Mouse (Mus musculus) cerebellum, adult 2 months (tissue): ENCODE measurements around the gene Slc26a11. TPM values are rescaled to one million over a fixed set of nuclear protein-coding genes. Genes with fewer than 3 reads are reported as not detected.
A peak's percentile ranks its signal among the peaks of the same experiment; 100 is the strongest.

ENCODE experiments used
- DNase-seq, 2 experiments: peaks; one replicate each; pipeline ENCODE4 v3.0.0; 2021
- H3K27ac ChIP-seq: fragments of 200-500 bp; 2 replicates; pipeline ENCODE4 v1.5.1; 2012; ENCODE audit warnings: low read length, control low read depth, inconsistent platforms; ENCODE audit not compliant: insufficient read depth
- H3K27me3 ChIP-seq: fragments of 200-500 bp; 2 replicates; pipeline ENCODE4 v1.6.1; 2012; ENCODE audit warnings: inconsistent platforms, mild to moderate bottlenecking, low read length, moderate library complexity; ENCODE audit not compliant: control insufficient read depth, insufficient read depth
- H3K4me1 ChIP-seq: fragments of 200-500 bp; 2 replicates; pipeline ENCODE4 v1.6.1; 2011; ENCODE audit warnings: low read length; ENCODE audit not compliant: control insufficient read depth, insufficient read depth
- H3K4me3 ChIP-seq: fragments of 200-500 bp; replicated peaks from 2 replicates; pipeline ENCODE3; 2011; ENCODE audit warnings: mild to moderate bottlenecking, low read depth, low read length, control low read depth; ENCODE audit not compliant: insufficient read depth
- CTCF ChIP-seq: fragments of 200-500 bp; IDR thresholded peaks from 2 replicates; pipeline ENCODE4 v1.5.1; 2011; ENCODE audit warnings: low read depth, mild to moderate bottlenecking, control low read depth, low read length, moderate library complexity, borderline replicate concordance; ENCODE audit not compliant: insufficient read depth
- POLR2A ChIP-seq: fragments of 200-500 bp; IDR thresholded peaks from 2 replicates; pipeline ENCODE4 v1.6.1; 2011; ENCODE audit warnings: low read length, control low read depth, borderline replicate concordance; ENCODE audit not compliant: insufficient read depth
- WGBS: fragments of 180-500 bp; shearing (Covaris S2); methylation state at CpG from one replicate; pipeline ENCODE4 v1.1.7; 2018; 5-methylcytosine and 5-hydroxymethylcytosine counted together
- polyA plus RNA-seq: library from polyadenylated mRNA; depleted of rRNA; stranded (reverse); fragments of >200 nt; gene quantifications from 2 replicates; pipeline ENCODE4 v1.2.3, GENCODE M21; 2012

The Slc26a11 gene
- polyA plus RNA-seq, 1 experiment, result 12.9 TPM

- Histone ChIP-seq H3K27me3 (no peaks in the 10 kb centered on the region), H3K27ac (0 out of 2 replicates have a peak overlapping the region, but pooled peaks have one; percentile 11), H3K4me3 (peak overlapping the region; percentile 58), H3K4me1 (peaks cover 3% of the 10 kb centered on the region; the same call in 1 of the 2 replicates)
- peak; percentile 60 to 65 for DNase-seq
- WGBS, result under 1% methylated on average over 35 of the region's 35 CpGs
- TF ChIP-seq CTCF (no peak), POLR2A (no peak)
These were observed 34.5 kb downstream of the Slc26a11 start for GRCm38 (mm10) chr11:119389851-119390270.

DNA sequence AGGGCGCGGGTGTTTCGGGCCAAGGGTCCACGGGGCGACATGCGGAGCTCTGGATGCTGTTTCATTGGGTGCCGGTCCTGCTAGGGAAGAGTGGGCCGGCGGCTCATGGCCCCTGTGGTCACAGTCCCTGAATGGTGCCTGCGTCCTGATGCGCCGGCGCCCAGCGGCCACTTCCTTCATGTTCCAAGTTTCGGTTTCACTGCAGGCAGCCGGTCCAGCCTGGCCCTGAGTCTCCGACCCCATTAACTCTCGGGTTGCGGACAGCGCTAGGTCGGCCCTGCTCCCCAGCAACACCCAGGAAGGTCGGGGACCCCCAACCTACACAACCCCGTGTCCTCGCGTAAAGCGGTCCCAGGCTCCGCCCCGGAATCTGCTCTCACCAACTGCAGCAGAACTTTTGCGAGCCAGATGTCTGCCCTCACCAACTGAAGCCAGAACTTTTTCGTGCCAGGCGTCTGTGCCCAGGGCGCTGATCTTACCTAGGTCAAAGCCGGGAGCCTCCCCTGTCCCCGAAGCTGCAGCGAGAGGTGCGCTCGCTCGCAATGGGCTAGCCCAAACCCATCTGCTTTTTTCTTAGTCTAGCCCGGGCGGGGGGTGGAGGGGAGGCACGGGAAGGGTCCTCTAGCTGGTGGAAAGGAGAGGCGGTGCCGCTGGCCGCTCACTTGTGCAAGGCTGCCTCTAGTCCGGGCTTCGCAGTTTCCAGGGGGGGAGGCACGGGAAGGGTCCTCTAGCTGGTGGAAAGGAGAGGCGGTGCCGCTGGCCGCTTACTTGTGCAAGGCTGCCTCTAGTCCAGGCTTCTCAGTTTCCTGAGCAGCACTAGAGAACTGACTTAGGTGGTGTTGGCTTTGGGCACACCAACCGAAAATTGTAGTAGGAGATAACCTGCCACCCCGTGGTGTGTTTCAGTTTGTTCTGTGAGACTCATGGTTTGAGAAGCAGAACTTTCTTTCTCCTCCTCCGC lies 35.2 kb downstream of the Slc26a11 start:
- H3K27me3 ChIP-seq, result no peaks in the 10 kb centered on the region
- DNase-seq, result peak; percentile 17 to 54
- WGBS, result 8% methylated on average over 53 of the region's 53 CpGs
- peaks cover 3% of the 10 kb centered on the region; the same call in 1 of the 2 replicates for H3K4me1 ChIP-seq
- TF ChIP-seq CTCF (no peak), POLR2A (no peak)
- 0 out of 2 replicates have a peak overlapping the region, but pooled peaks have one; percentile 11 for H3K27ac ChIP-seq
- peak overlapping the region; percentile 58 for H3K4me3 ChIP-seq

DNA sequence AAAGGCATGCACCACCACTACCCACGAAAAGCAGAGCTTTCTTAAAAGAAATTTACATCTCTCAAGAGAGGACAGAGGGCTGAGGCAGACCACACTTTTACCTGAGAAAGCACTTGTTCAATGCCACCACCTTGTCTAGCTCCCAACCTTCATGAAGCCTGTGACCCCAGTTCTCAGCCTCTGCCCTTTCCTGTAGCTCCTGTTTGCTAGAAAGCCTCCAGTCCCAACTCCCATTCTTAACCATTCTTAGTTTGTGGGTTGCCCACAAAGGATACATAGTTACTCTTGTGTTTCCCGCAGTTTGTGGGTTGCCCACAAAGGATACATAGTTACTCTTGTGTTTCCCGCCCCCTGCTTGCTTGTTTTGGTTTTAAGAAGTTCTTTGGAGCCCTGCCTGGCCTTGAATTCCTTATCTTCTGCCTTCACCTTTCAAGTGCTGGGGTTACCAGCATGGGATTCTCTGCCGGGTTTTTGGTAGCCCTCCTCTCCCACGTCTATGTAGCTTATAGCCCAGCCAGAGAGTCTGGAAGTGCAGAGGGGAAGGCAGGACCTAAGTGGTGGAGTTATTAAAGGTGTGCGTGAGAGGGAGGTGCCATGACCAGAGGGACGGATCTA lies 36.1 kb downstream of the Slc26a11 start:
- 80% methylated on average over 7 of the region's 7 CpGs for whole genome bisulfite sequencing
- DNase-seq, result no peak
- peaks cover 3% of the 10 kb centered on the region; the same call in 1 of the 2 replicates for H3K4me1 ChIP-seq
- H3K4me3 ChIP-seq, result no peak overlapping the region
- no peaks in the 10 kb centered on the region for H3K27me3 ChIP-seq
- no peak for TF ChIP-seq CTCF
- no peak for TF ChIP-seq POLR2A
- H3K27ac ChIP-seq, result no peak overlapping the region

- 46% methylated on average over 12 of the region's 12 CpGs for WGBS
- H3K27ac ChIP-seq, result no peak overlapping the region
- no peak for DNase-seq
- no peak overlapping the region for H3K4me3 ChIP-seq
- TF ChIP-seq CTCF, result no peak
- TF ChIP-seq POLR2A, result no peak
- no peaks in the 10 kb centered on the region for H3K27me3 ChIP-seq
- H3K4me1 ChIP-seq, result peaks cover 3% of the 10 kb centered on the region; the same call in 1 of the 2 replicates
These were observed 36.8 kb downstream of the Slc26a11 start for GRCm38 (mm10) chr11:119392001-119392614.

GRCm38 (mm10) chr11:119392800-119393482 lies 37.6 kb downstream of the Slc26a11 start, which contains the start of gene Rnf213:
Gene Rnf213 (plus strand): TSS chr11:119393100.
- peak in 1 of 2 experiments; percentile 30 for DNase-seq

DNA sequence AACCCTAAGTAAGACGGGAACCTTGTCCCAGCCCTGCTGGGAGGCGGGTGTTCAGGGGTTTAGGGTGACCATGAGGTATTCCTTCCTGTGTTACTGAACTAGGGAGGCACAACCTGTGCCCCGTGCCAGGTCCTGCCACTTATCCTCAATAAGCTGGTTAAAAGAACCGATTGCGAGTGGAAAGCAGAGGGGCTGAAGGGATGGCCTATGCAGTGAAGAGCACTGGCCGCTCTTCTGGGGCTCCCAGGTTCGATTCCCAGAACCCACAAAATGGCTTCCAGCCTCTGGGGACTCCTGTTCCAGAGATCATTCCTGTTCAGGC lies 38.1 kb downstream of the Slc26a11 start:
- 53% methylated on average over 7 of the region's 7 CpGs for WGBS
- peak overlapping the region; percentile 62 for H3K4me3 ChIP-seq
- TF ChIP-seq POLR2A, result no peak
- TF ChIP-seq CTCF, result no peak
- no peak overlapping the region for H3K27ac ChIP-seq
- DNase-seq, result no peak
- H3K27me3 ChIP-seq, result no peaks in the 10 kb centered on the region
- peaks cover 3% of the 10 kb centered on the region; the same call in 1 of the 2 replicates for H3K4me1 ChIP-seq

More at GRCm38 (mm10) chr11:119392800-119393482, 37.6 kb downstream of the Slc26a11 start, which contains the start of gene Rnf213:
- Histone ChIP-seq H3K4me1 (peaks cover 3% of the 10 kb centered on the region; the same call in 1 of the 2 replicates), H3K4me3 (peak within 1 kb of the TSS; percentile 62), H3K27me3 (no peaks in the 10 kb centered on the region), H3K27ac (no peak within 1 kb of the TSS)
- TF ChIP-seq POLR2A, result no peak
- TF ChIP-seq CTCF, result no peak
- WGBS, result 4% methylated on average over 19 of the region's 19 CpGs

- 78% methylated on average over 6 of the region's 6 CpGs for WGBS
- no peaks in the 10 kb centered on the region for H3K27me3 ChIP-seq
- DNase-seq, result no peak
These were observed 38.9 kb downstream of the Slc26a11 start for GRCm38 (mm10) chr11:119394210-119394609.

More at GRCm38 (mm10) chr11:119394210-119394609, 38.9 kb downstream of the Slc26a11 start:
- Histone ChIP-seq H3K4me1 (peaks cover 3% of the 10 kb centered on the region; the same call in 1 of the 2 replicates), H3K27ac (no peak overlapping the region), H3K4me3 (no peak overlapping the region)
- no peak for TF ChIP-seq POLR2A
- no peak for TF ChIP-seq CTCF
